Mouse (Mus musculus) forebrain, embryonic 15.5 days (tissue): ENCODE measurements around the gene Gm19426. TPM values are rescaled to one million over a fixed set of nuclear protein-coding genes. Genes with fewer than 3 reads are reported as not detected.

Experiments used
- ATAC-seq: fragments of 200-750 bp; cut with Nextera tagmentation; replicated peaks from 2 replicates; pipeline ENCODE4 v1.8.0; 2017; ENCODE audit warnings: mild to moderate bottlenecking, moderate TSS enrichment, moderate library complexity
- H3K27ac ChIP-seq: fragments of 300-500 bp; sonication (generic); replicated peaks from 2 replicates; pipeline ENCODE4 v1.5.1; 2015; ENCODE audit warnings: mild to moderate bottlenecking, inconsistent platforms
- H3K27me3 ChIP-seq: fragments of 300-500 bp; sonication (generic); 2 replicates; pipeline ENCODE4 v1.6.1; 2015; ENCODE audit warnings: inconsistent platforms
- H3K36me3 ChIP-seq: fragments of 300-500 bp; sonication (generic); 2 replicates; pipeline ENCODE4 v1.6.1; 2015; ENCODE audit warnings: mild to moderate bottlenecking, inconsistent platforms
- H3K4me1 ChIP-seq: fragments of 300-500 bp; sonication (generic); 2 replicates; pipeline ENCODE4 v1.6.1; 2015; ENCODE audit warnings: inconsistent platforms
- H3K4me2 ChIP-seq: fragments of 300-500 bp; sonication (generic); replicated peaks from 2 replicates; pipeline ENCODE4 v1.6.1; 2015; ENCODE audit warnings: mild to moderate bottlenecking, inconsistent platforms
- H3K4me3 ChIP-seq: fragments of 300-500 bp; sonication (generic); 2 replicates; pipeline ENCODE4 v1.5.1; 2015; ENCODE audit warnings: mild to moderate bottlenecking, inconsistent platforms
- H3K9ac ChIP-seq: fragments of 300-500 bp; sonication (generic); replicated peaks from 2 replicates; pipeline ENCODE4 v1.6.1; 2015; ENCODE audit warnings: mild to moderate bottlenecking, inconsistent platforms
- H3K9me3 ChIP-seq: fragments of 300-500 bp; sonication (generic); 2 replicates; pipeline ENCODE4 v1.6.1; 2016; ENCODE audit warnings: inconsistent platforms
- WGBS: fragments of 180-500 bp; shearing (Covaris S2); methylation state at CpG from one replicate; pipeline ENCODE4 v1.1.7; 2015; ENCODE audit warnings: mixed read lengths; 5-methylcytosine and 5-hydroxymethylcytosine counted together
- polyA plus RNA-seq: library from polyadenylated mRNA; unstranded; fragments of >200 nt; fragmentation: Nextera tagmentation; extraction: Ambion mirVana; gene quantifications from 2 replicates; pipeline ENCODE4 v1.2.1, GENCODE M21; 2015

Gene Gm19426
- 5.6 TPM in 2 replicates for polyA plus RNA-seq

DNA sequence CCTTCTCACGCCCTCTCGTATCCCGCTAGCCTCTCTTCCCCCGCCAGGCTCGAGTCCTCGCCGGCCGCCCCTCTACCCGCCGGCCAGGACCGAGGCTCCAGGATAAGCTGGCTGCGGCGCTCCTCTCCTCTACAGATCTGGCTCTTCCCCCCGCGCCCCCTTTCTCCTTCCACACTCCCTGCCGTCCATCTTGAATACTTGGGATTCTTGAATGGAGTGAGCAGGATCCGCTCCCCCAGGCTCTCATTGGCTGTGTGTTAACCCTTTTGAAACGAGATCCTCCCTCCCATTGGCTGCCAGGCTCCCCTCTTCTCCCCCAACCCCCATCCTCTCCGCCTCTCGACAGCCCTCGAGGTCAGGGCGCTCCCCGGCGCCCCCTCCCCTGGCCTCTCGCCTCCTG lies at the start of gene Gm19426:
Gene Gm19426, minus strand, starts transcription at position 95 of the 400 bp plus-strand sequence.
- Histone ChIP-seq H3K36me3 (peaks cover 3% of the 10 kb centered on the region; the same call in 1 of the 2 replicates), H3K9me3 (no peaks in the 10 kb centered on the region), H3K27me3 (no peaks in the 10 kb centered on the region), H3K9ac (peak within 1 kb of the TSS; percentile 96), H3K4me3 (peak within 1 kb of the TSS; percentile 93), H3K27ac (peak within 1 kb of the TSS; percentile 99), H3K4me2 (peak within 1 kb of the TSS; percentile 94), H3K4me1 (peaks cover 41% of the 10 kb centered on the region)
- 0% methylated on average over 25 of the region's 25 CpGs for WGBS
- peak; percentile 94 for ATAC-seq

DNA sequence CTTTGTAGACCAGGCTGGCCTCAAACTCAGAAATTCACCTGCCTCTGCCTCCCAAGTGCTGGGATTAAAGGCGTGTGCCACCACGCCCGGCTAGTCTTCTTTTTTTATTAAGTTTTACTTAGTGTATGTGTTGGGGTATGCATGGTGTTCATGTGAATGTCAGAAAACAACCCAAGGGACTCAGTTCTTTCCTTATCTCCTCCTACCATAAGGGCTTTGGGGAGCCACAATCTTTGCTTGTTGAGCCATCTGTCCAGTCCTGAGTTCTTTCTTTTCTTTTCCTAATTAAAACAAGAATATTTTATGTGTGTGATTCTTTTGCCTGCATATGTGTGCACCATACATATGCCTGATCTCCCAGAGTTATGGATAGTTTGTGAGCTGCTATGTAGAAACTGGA lies 49.7 kb upstream of the Gm19426 start:
- WGBS: 94% methylated on average over 3 of the region's 3 CpGs
- no peak for ATAC-seq
- Histone ChIP-seq H3K27me3 (no peaks in the 10 kb centered on the region), H3K4me3 (no peak overlapping the region), H3K36me3 (no peaks in the 10 kb centered on the region), H3K4me1 (peaks cover 2% of the 10 kb centered on the region; the same call in 1 of the 2 replicates), H3K4me2 (no peak overlapping the region), H3K27ac (no peak overlapping the region), H3K9ac (no peak overlapping the region), H3K9me3 (no peaks in the 10 kb centered on the region)

DNA sequence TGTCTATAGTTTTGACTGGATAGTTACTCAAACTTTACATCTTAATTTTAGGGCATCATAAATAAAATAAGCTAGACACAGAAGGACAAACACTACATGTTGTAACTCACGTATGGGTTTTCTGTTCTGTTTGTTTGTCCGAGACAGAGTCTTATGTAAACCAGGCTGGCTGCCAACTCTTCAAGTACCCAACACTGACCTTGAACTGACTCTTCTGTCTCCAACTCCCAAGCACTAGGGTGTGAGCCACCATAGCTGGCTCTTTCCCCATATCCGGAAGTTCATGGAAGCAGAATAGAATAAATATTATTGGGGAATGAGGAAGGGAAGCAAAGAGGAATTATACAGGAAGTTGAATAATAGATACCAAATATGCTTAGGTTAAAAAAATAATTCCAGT lies 49.1 kb upstream of the Gm19426 start:
- ATAC-seq: no peak
- Histone ChIP-seq H3K27ac (no peak overlapping the region), H3K9me3 (no peaks in the 10 kb centered on the region), H3K4me2 (no peak overlapping the region), H3K9ac (no peak overlapping the region), H3K27me3 (no peaks in the 10 kb centered on the region), H3K4me3 (no peak overlapping the region), H3K4me1 (no peaks in the 10 kb centered on the region), H3K36me3 (no peaks in the 10 kb centered on the region)
- 89% methylated on average over 3 of the region's 3 CpGs for WGBS

DNA sequence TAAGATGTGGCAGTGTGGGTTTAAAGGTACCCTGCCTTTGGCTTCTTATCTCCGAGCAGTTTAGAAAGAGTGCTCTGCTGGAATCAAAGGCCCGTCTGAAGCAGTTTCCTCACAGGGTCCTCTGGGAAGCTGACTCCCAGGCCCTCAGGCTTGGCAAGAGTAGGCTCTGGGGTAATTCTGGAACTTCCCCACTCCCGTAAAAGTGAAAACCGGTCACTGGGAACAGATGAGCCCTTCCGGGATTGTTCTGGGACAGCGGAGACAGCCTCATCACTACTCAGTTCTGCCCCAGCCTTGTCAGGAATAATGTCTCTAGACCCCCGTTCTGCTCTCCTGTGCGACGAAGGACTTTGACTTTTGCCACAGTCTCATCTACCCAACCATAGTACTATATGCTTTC lies 47.0 kb upstream of the Gm19426 start:
- Histone ChIP-seq H3K27ac (no peak overlapping the region), H3K4me2 (no peak overlapping the region), H3K36me3 (no peaks in the 10 kb centered on the region), H3K4me1 (no peaks in the 10 kb centered on the region), H3K9me3 (no peaks in the 10 kb centered on the region), H3K27me3 (no peaks in the 10 kb centered on the region), H3K4me3 (no peak overlapping the region), H3K9ac (no peak overlapping the region)
- 59% methylated on average over 9 of the region's 9 CpGs for WGBS
- ATAC-seq: no peak

DNA sequence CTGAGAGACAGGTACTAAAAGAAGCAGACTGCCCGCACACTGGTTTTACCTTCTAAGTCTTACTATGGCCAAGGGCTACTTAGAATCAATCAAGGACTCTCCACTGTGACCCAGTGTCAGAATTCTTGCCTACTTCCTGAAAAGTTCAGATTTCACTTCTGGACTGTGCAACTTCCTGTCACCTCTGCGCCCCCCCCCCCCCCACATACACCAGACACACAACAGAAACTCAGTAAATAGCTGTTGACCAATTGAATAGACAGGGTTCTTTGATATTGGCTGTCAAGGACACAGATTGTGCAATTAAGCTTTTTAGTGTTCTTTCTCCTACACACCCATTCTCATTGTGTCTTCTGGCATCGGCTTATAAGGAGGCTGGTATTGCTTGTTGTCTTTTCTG lies 44.9 kb upstream of the Gm19426 start:
- H3K27ac ChIP-seq: no peak overlapping the region
- H3K9ac ChIP-seq: no peak overlapping the region
- no peak for ATAC-seq
- WGBS: 84% methylated on average over 3 of the region's 3 CpGs
- no peak overlapping the region for H3K4me2 ChIP-seq
- no peak overlapping the region for H3K4me3 ChIP-seq
- no peaks in the 10 kb centered on the region for H3K9me3 ChIP-seq
- H3K36me3 ChIP-seq: no peaks in the 10 kb centered on the region
- H3K4me1 ChIP-seq: no peaks in the 10 kb centered on the region
- H3K27me3 ChIP-seq: no peaks in the 10 kb centered on the region

DNA sequence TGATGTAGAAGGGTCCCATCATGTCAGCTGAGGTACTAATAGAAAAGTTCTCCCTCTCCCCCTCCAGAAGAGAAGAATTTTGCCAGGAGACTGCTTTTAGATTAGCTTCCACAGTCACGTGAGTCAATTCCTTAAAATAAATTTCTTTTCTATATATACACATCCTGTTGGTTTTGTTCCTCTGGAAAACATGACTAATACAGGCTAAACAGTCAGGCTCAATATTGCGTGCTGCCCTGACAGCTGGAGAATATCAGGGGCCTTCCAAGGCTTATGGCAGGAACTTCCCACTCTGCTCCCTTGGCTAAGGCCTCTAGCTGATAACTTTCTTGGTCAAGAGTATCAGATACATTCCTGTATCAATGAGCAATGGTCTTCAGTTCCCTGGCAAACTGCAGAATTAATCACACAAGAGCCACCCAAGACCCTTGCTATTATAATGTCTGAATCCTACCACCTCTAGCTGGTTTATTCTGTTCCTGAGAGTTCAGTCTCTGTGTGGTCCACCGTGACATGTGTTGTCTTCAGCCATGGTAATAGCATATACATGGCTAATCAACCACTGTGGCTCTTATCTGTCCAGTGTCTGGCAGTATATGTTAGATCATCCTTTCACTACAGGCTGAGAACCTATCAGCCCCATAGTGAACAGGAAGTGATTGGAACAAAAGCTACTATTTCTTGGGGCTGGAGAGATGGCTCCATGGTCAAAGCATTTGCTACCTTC lies 40.5 kb upstream of the Gm19426 start:
- Histone ChIP-seq H3K4me3 (no peak overlapping the region), H3K27me3 (no peaks in the 10 kb centered on the region), H3K4me2 (no peak overlapping the region), H3K9ac (no peak overlapping the region), H3K4me1 (no peaks in the 10 kb centered on the region), H3K9me3 (no peaks in the 10 kb centered on the region), H3K36me3 (no peaks in the 10 kb centered on the region), H3K27ac (no peak overlapping the region)
- 93% methylated on average over 3 of the region's 3 CpGs for WGBS
- no peak for ATAC-seq

DNA sequence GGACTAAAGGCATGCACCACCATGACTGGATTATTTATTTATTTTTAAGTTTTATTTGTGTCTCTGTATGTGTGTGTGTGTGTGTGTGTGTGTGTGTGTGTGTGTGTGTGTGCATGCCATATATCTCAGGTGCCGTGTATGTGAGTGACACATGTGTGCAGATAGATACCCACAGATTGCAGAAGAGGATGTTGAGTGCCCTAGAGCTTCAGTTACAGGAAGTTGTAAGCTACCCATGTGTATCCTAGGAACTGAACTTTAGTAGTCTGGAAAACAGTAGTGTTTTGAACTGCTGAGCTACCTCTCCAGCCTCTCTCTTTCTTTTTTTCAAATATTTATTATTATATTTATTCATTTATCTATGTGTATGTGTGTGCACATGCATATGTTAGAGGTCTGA lies 39.9 kb upstream of the Gm19426 start:
- H3K36me3 ChIP-seq: no peaks in the 10 kb centered on the region
- H3K4me1 ChIP-seq: no peaks in the 10 kb centered on the region
- H3K9me3 ChIP-seq: no peaks in the 10 kb centered on the region
- no peak overlapping the region for H3K9ac ChIP-seq
- H3K27me3 ChIP-seq: no peaks in the 10 kb centered on the region
- no peak overlapping the region for H3K4me2 ChIP-seq
- no peak overlapping the region for H3K4me3 ChIP-seq
- H3K27ac ChIP-seq: no peak overlapping the region
- ATAC-seq: no peak
- 94% methylated on average over 1 of the region's 1 CpGs for WGBS

DNA sequence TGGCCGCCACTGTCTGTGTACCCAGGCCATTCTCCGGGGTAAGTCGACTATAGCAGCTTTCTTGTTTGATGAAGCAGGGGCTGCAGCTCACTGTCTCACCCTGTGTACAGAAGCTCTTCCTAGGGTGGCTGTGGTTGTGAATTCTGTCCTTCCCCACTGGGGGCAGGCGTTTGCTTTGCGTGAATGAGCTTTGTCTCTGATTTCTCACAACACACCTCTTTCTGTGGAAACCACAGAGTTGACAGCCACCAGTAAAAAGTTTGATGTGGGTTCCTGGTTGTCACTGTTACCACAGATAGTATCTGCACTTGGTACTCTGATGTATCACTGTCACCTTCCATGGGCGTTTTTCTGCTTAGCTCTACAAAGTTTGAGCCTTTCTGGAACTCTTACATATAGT lies 35.8 kb upstream of the Gm19426 start:
- Histone ChIP-seq H3K9ac (no peak overlapping the region), H3K9me3 (no peaks in the 10 kb centered on the region), H3K36me3 (no peaks in the 10 kb centered on the region), H3K27ac (no peak overlapping the region), H3K27me3 (no peaks in the 10 kb centered on the region), H3K4me1 (peaks cover 7% of the 10 kb centered on the region), H3K4me3 (no peak overlapping the region), H3K4me2 (no peak overlapping the region)
- ATAC-seq: no peak
- WGBS: 69% methylated on average over 6 of the region's 6 CpGs

DNA sequence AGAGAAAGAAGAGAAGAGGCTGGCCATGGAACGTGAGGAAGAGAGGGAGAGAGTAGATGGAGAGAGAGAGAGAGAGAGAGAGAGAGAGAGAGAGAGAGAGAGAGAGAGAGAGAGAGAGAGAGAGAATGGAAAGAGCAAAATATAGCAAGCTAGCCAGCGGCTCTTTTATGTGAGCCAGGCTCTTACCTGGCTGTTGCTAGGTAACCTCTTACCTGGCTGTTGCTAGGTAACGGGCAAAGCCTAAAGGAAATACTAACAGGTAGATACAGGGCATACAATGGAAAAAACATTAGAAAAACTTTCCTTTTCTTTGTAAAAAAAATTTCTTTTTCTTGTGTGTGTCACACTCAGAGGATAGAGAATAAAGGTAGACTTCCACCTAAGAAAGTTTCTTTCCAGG lies 34.3 kb upstream of the Gm19426 start:
- H3K27me3 ChIP-seq: no peaks in the 10 kb centered on the region
- WGBS: 44% methylated on average over 3 of the region's 3 CpGs
- peaks cover 10% of the 10 kb centered on the region for H3K4me1 ChIP-seq
- no peaks in the 10 kb centered on the region for H3K9me3 ChIP-seq
- H3K27ac ChIP-seq: no peak overlapping the region
- no peak overlapping the region for H3K9ac ChIP-seq
- no peaks in the 10 kb centered on the region for H3K36me3 ChIP-seq
- H3K4me2 ChIP-seq: no peak overlapping the region
- H3K4me3 ChIP-seq: no peak overlapping the region
- ATAC-seq: no peak

DNA sequence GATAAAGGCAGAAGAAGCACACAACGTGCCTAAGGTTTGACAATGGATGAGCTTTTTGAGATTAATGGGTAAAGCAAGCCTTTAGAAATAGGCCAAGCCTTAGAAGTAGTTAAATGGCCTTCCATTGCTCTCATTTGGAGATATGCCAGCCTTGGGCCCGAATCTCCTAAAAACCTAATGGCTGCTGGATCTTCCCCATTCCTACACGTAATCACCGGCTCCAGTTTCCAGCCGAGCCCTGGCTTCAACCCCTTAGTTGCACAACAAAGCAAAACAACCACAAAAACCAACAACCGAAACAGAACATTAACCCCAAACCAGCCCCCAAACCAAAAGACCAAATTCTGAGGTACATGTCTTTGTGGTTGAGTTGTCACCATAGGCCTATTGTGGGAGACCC lies 32.2 kb upstream of the Gm19426 start:
- Histone ChIP-seq H3K4me3 (no peak overlapping the region), H3K36me3 (no peaks in the 10 kb centered on the region), H3K4me2 (no peak overlapping the region), H3K4me1 (peaks cover 10% of the 10 kb centered on the region), H3K9me3 (no peaks in the 10 kb centered on the region), H3K9ac (no peak overlapping the region), H3K27me3 (no peaks in the 10 kb centered on the region), H3K27ac (peak overlapping the region; percentile 50)
- 72% methylated on average over 6 of the region's 6 CpGs for WGBS
- no peak for ATAC-seq

DNA sequence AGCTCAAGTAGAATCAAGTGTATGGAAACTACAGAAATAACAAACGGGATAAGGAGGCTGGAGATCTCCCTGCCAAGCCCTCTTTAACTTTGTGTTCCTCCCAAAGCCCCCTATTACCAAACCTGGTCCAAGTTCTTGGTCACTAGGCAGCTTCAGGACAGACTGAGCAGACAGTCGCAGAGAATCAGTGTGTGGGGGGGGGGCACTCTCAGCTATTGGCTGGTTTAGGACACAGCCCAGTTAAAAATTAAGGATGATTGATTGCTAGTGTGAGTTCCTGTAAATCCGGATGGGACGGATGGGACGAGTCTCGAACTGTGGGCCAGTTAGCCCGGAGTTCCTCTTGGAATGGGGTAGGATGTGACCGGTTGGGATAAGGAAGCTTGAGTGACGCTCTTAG lies 31.8 kb upstream of the Gm19426 start, which contains the start of gene Serping1:
Gene Serping1, minus strand, starts transcription at position 204 of the 400 bp plus-strand sequence.
- H3K4me1 ChIP-seq: peaks cover 10% of the 10 kb centered on the region
- H3K27me3 ChIP-seq: no peaks in the 10 kb centered on the region
- H3K4me2 ChIP-seq: peak within 1 kb of the TSS; percentile 44
- peak within 1 kb of the TSS; percentile 31 for H3K9ac ChIP-seq
- H3K4me3 ChIP-seq: peak within 1 kb of the TSS; percentile 27
- WGBS: 64% methylated on average over 9 of the region's 9 CpGs
- peak; percentile 44; the same call in 1 of the 2 replicates for ATAC-seq
- peak within 1 kb of the TSS; percentile 73 for H3K27ac ChIP-seq
- no peaks in the 10 kb centered on the region for H3K9me3 ChIP-seq
- H3K36me3 ChIP-seq: no peaks in the 10 kb centered on the region

DNA sequence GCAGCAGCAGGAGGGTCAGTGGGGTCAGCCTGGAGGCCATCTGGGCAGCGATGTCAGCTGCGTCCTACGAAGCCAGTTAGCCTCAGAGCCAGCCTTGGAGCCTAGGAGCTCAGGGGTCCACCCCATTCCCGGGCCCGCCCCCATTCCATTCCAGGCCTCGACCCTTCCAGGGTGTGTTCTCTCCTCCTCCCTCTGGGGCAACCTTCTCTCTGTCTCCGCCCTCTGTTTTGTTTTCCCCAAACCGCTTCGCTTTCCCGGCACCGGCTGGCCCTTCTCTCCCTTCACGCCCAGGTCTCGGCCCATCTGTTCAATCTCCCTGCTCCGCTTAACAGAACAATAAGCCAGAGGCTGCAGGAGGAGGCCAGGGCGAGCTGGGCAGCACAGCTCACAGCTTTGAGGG lies 31.3 kb upstream of the Gm19426 start:
- H3K4me2 ChIP-seq: peak overlapping the region; percentile 44
- peak; percentile 86 for ATAC-seq
- no peaks in the 10 kb centered on the region for H3K9me3 ChIP-seq
- peak overlapping the region; percentile 31 for H3K9ac ChIP-seq
- 1% methylated on average over 14 of the region's 15 CpGs for WGBS
- H3K4me3 ChIP-seq: peak overlapping the region; percentile 27
- H3K27me3 ChIP-seq: no peaks in the 10 kb centered on the region
- peak overlapping the region; percentile 73 for H3K27ac ChIP-seq
- H3K4me1 ChIP-seq: peaks cover 10% of the 10 kb centered on the region
- H3K36me3 ChIP-seq: no peaks in the 10 kb centered on the region

DNA sequence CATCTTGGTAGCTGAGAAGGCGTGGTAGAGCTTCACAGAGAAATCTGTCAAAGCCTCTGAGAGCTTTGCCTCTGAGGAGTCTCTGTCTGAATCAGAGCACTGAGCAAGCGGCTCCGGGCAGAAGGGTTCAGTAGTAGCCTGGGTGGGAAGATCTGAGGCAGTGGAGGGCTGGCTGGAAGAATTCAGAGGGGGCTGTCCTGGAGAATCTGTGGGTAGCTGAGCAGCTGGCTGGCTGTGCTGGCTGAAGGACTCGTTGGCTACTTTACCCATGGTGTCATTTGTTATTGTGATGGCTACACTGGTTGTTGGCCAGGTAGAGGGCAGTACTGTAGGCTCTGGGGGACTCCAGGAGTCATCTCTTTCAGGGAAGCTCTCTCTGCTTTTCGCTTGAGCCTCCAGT lies 29.7 kb upstream of the Gm19426 start:
- Histone ChIP-seq H3K4me3 (no peak overlapping the region), H3K4me1 (peaks cover 10% of the 10 kb centered on the region), H3K9me3 (no peaks in the 10 kb centered on the region), H3K9ac (no peak overlapping the region), H3K27me3 (no peaks in the 10 kb centered on the region), H3K36me3 (no peaks in the 10 kb centered on the region), H3K4me2 (no peak overlapping the region), H3K27ac (no peak overlapping the region)
- ATAC-seq: no peak
- WGBS: 83% methylated on average over 5 of the region's 5 CpGs
